In the genomic region with DNA sequence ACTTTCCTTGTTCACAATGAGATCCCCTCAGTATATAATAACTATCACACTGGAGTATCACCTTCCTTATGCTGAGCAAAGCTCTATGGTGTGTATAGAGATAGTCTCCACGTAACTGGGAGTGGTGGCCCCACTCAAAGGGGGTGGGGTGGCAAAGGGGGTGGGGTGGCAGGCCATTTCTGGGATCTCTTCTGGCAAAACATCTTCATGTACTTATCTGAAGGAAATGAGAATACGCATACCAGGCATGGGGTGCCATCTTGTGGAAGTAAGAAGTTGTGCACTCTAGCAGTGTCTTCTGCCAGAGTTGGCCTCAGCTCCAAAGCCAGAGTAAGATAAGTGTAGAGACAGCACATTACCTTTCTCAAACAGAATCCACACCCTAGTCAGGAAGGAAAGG, we compare ENCODE assay signal across 9 mouse cellular contexts.
DNase-seq lines count a peak whose midpoint lies in the region; ATAC-seq and TF ChIP-seq lines count a peak whose summit lies in the region.
"Had no signal": no experiment of that assay in that cellular context is flagged by ENCODE, and none has a peak within 500 bp of the region (broad histone marks: within the 10 kb centered on the region; RNA-seq: fewer than 3 reads in every experiment).

No protein-coding gene starts in this region.

- no peaks in the 10 kb centered on the region for H3K36me3 ChIP-seq in CH12.LX (replicated peaks in 1 of 2; ENCODE audit: control insufficient read depth in 1 of 2, insufficient read depth in 1 of 2, low read length in 1 of 2)
- no peaks in the 10 kb centered on the region for H3K36me3 ChIP-seq in forebrain, postnatal 0 days (ENCODE audit: insufficient read depth)
- H3K36me3 ChIP-seq in midbrain, postnatal 0 days (ENCODE audit: insufficient read depth, low read length), result no peaks in the 10 kb centered on the region
- H3K36me3 ChIP-seq: limb, embryonic 12.5 days had no signal

- DNase-seq in heart, postnatal 10 days, result peak; percentile 21 to 41
- no peak for DNase-seq in heart, postnatal 25 days (ENCODE audit: low spot score)
- peak; percentile 37 for DNase-seq in CH12.LX (ENCODE audit: extremely low read depth)
- DNase-seq in c-Kit-positive CD71-positive TER-119-positive erythroid progenitor cells, embryonic 14.5 days (ENCODE audit: low spot score), result peak; percentile 0
- peak; percentile 59 for DNase-seq in forebrain, postnatal 0 days
- peak; percentile 2 for DNase-seq in layer of hippocampus, adult 9-11 months
- DNase-seq in midbrain, postnatal 0 days (ENCODE audit: low spot score), result peak; percentile 61

- no peaks in the 10 kb centered on the region for H3K9me3 ChIP-seq in CH12.LX (replicated peaks; ENCODE audit: low read length)
- H3K9me3 ChIP-seq in forebrain, postnatal 0 days (ENCODE audit: low read length), result no peaks in the 10 kb centered on the region
- H3K9me3 ChIP-seq in midbrain, postnatal 0 days (ENCODE audit: low read length), result no peaks in the 10 kb centered on the region
- H3K9me3 ChIP-seq: limb, embryonic 12.5 days had no signal

- no peak for TF ChIP-seq POLR2A in CH12.LX (IDR thresholded peaks at IDR 0.05; ENCODE audit: low read depth, low read length)

- TF ChIP-seq EP300 in CH12.LX (IDR thresholded peaks at IDR 0.05; ENCODE audit: low read length), result no peak

- in situ Hi-C loops in CH12.LX (cut with MboI; ENCODE audit: low pct_ligation_motif_present, low pct_unique_long_range_greater_than_20kb, low sequenced_read_pairs), result no loop called here

- H3K9ac ChIP-seq in CH12.LX (ENCODE audit: insufficient read depth, low read depth), result no peak overlapping the region
- H3K9ac ChIP-seq in forebrain, postnatal 0 days, result no peak overlapping the region
- no peak overlapping the region for H3K9ac ChIP-seq in midbrain, postnatal 0 days (replicated peaks; ENCODE audit: low read length, poor library complexity, severe bottlenecking)
- H3K9ac ChIP-seq: limb, embryonic 12.5 days had no signal

- no peak overlapping the region for H3K27ac ChIP-seq in CH12.LX (ENCODE audit: insufficient read depth, low read depth)
- no peak overlapping the region for H3K27ac ChIP-seq in forebrain, postnatal 0 days (ENCODE audit: low read depth, low read length)
- no peak overlapping the region for H3K27ac ChIP-seq in midbrain, postnatal 0 days (ENCODE audit: low read depth, low read length)
- H3K27ac ChIP-seq: limb, embryonic 12.5 days had no signal

- H3K4me2 ChIP-seq in CH12.LX (ENCODE audit: insufficient read depth, low read depth, poor library complexity, severe bottlenecking), result no peak overlapping the region; the same call in 1 of the 2 replicates
- H3K4me2 ChIP-seq in forebrain, postnatal 0 days (ENCODE audit: low read depth), result no peak overlapping the region
- no peak overlapping the region for H3K4me2 ChIP-seq in midbrain, postnatal 0 days (ENCODE audit: low read depth, low read length, poor library complexity, severe bottlenecking)
- H3K4me2 ChIP-seq: limb, embryonic 12.5 days had no signal

- no peaks in the 10 kb centered on the region for H3K4me1 ChIP-seq in CH12.LX (ENCODE audit: control insufficient read depth in 1 of 2, insufficient read depth in 2 of 2)
- no peaks in the 10 kb centered on the region for H3K4me1 ChIP-seq in forebrain, postnatal 0 days (ENCODE audit: insufficient read depth)
- no peaks in the 10 kb centered on the region for H3K4me1 ChIP-seq in midbrain, postnatal 0 days (ENCODE audit: insufficient read depth, low read length)
- H3K4me1 ChIP-seq: limb, embryonic 12.5 days had no signal

- ATAC-seq in forebrain, postnatal 0 days, result peak; percentile 54; the same call in 1 of the 2 replicates
- 0 out of 2 replicates have a peak, but pooled peaks have one; percentile 49 for ATAC-seq in midbrain, postnatal 0 days (ENCODE audit: low FRiP score)
- no peak for ATAC-seq in activated CD4-positive, CD25-positive, alpha-beta regulatory T cell, adult 4 months

- TF ChIP-seq RAD21 in CH12.LX (IDR thresholded peaks at IDR 0.05; ENCODE audit: low read depth, low read length), result peak; percentile 79

- 32% methylated on average over 2 of the region's 2 CpGs for WGBS in forebrain, postnatal 0 days
- 15% methylated on average over 2 of the region's 2 CpGs for WGBS in midbrain, postnatal 0 days

- TF ChIP-seq CTCF in CH12.LX (conservative IDR thresholded peaks at IDR 0.05 in 1 of 2, IDR thresholded peaks at IDR 0.05 in 1 of 2; ENCODE audit: low read depth in 2 of 2, low read length in 2 of 2), result peak; percentile 39 to 75; a peak in 3 of 4 replicates
- TF ChIP-seq CTCF in forebrain, postnatal 0 days (IDR thresholded peaks at IDR 0.05; ENCODE audit: low read depth), result peak; percentile 79
- peak; percentile 82 for TF ChIP-seq CTCF in midbrain, postnatal 0 days (IDR thresholded peaks at IDR 0.05)

- dilution Hi-C loops in CH12.LX (cut with MboI; ENCODE audit: extremely low pct_ligation_motif_present, extremely low pct_unique_long_range_greater_than_20kb, low sequenced_read_pairs), result no loop called here

- H3K27me3 ChIP-seq in CH12.LX (replicated peaks), result no peaks in the 10 kb centered on the region
- no peaks in the 10 kb centered on the region for H3K27me3 ChIP-seq in forebrain, postnatal 0 days (ENCODE audit: insufficient read depth, low read length)
- no peaks in the 10 kb centered on the region for H3K27me3 ChIP-seq in midbrain, postnatal 0 days (ENCODE audit: insufficient read depth, low read length)
- H3K27me3 ChIP-seq: limb, embryonic 12.5 days had no signal

- H3K79me2 ChIP-seq in CH12.LX (replicated peaks; ENCODE audit: control insufficient read depth, extremely low read depth, insufficient read depth, poor library complexity, severe bottlenecking), result no peaks in the 10 kb centered on the region

- H3K4me3 ChIP-seq in CH12.LX (replicated peaks in 1 of 3; ENCODE audit: low read depth in 2 of 3, low read length in 2 of 3, poor library complexity in 1 of 3), result no peak overlapping the region
- no peak overlapping the region for H3K4me3 ChIP-seq in forebrain, postnatal 0 days (ENCODE audit: low read depth, low read length)
- no peak overlapping the region for H3K4me3 ChIP-seq in midbrain, postnatal 0 days (ENCODE audit: low read depth, low read length)
- H3K4me3 ChIP-seq: limb, embryonic 12.5 days had no signal

- intact Hi-C loops in heart, postnatal 10 days (cut with DNase I), result loop anchor here (2.0 to 10.0 kb wide), 6 partner anchors 83 to 1038 kb away; no protein-coding TSS in a partner anchor
- intact Hi-C loops in heart, postnatal 25 days (cut with DNase I), result loop anchor here (5.0 kb wide), 3 partner anchors 218 to 928 kb away; no protein-coding TSS in a partner anchor

TF ChIP-seq in CH12.LX, 34 proteins besides CTCF, POLR2A, EP300 and RAD21:
- no peak for TF ChIP-seq NRF1 (IDR thresholded peaks at IDR 0.05; ENCODE audit: low read depth, low read length)
- no peak for TF ChIP-seq PAX5 (IDR thresholded peaks at IDR 0.05; ENCODE audit: low read length)
- no peak for TF ChIP-seq E2F4 (IDR thresholded peaks at IDR 0.05; ENCODE audit: insufficient replicate concordance, low read depth, low read length)
- no peak for TF ChIP-seq POLR2AphosphoS2 (IDR thresholded peaks at IDR 0.05; ENCODE audit: low read depth, low read length)
- TF ChIP-seq IRF4 (IDR thresholded peaks at IDR 0.05; ENCODE audit: low read depth, low read length), result peak; percentile 10; the same call in 1 of the 2 replicates
- no peak for TF ChIP-seq RCOR1 (conservative IDR thresholded peaks at IDR 0.05; ENCODE audit: low read depth, low read length)
- no peak for TF ChIP-seq CHD2 (IDR thresholded peaks at IDR 0.05; ENCODE audit: low read length)
- no peak for TF ChIP-seq ELF1 (IDR thresholded peaks at IDR 0.05; ENCODE audit: low read depth, low read length)
- no peak for TF ChIP-seq ZMIZ1 (IDR thresholded peaks at IDR 0.05; ENCODE audit: low read depth, low read length)
- TF ChIP-seq GABPA (IDR thresholded peaks at IDR 0.05; ENCODE audit: insufficient replicate concordance, low read depth, low read length), result no peak
- TF ChIP-seq KAT2A (IDR thresholded peaks at IDR 0.05; ENCODE audit: insufficient replicate concordance, low read length), result no peak
- no peak for TF ChIP-seq MAFK (IDR thresholded peaks at IDR 0.05; ENCODE audit: insufficient replicate concordance, low read length)
- no peak for TF ChIP-seq JUND (conservative IDR thresholded peaks at IDR 0.05; ENCODE audit: low read depth, low read length)
- no peak for TF ChIP-seq UBTF (IDR thresholded peaks at IDR 0.05; ENCODE audit: low read depth, low read length)
- TF ChIP-seq CHD1 (IDR thresholded peaks at IDR 0.05; ENCODE audit: low read depth, low read length), result no peak
- TF ChIP-seq HCFC1 (IDR thresholded peaks at IDR 0.05; ENCODE audit: low read depth, low read length), result no peak
- no peak for TF ChIP-seq MYC (IDR thresholded peaks at IDR 0.05; ENCODE audit: low read depth, low read length)
- peak; percentile 60 for TF ChIP-seq SMC3 (IDR thresholded peaks at IDR 0.05; ENCODE audit: low read depth, low read length)
- TF ChIP-seq NELFE (IDR thresholded peaks at IDR 0.05; ENCODE audit: low read depth, low read length), result no peak
- TF ChIP-seq ZC3H11A (IDR thresholded peaks at IDR 0.05; ENCODE audit: low read depth, low read length), result peak; percentile 26; the same call in 1 of the 2 replicates
- TF ChIP-seq BHLHE40 (IDR thresholded peaks at IDR 0.05; ENCODE audit: low read depth, low read length), result no peak
- no peak for TF ChIP-seq USF2 (conservative IDR thresholded peaks at IDR 0.05; ENCODE audit: low read depth, low read length)
- TF ChIP-seq MEF2A (IDR thresholded peaks at IDR 0.05; ENCODE audit: borderline replicate concordance, low read depth, low read length), result no peak
TF ChIP-seq in CH12.LX: peak in this region for 3.
